Mouse (Mus musculus): ENCODE results near the gene Tvp23a. TPM values are rescaled to one million over a fixed set of nuclear protein-coding genes. Genes with fewer than 3 reads are reported as not detected.
A peak's percentile ranks its signal among the peaks of the same experiment; 100 is the strongest.

The Tvp23a gene
- 38.9 and 45.8 TPM in 2 replicates for polyA plus RNA-seq (2014; fragmentation: Nextera tagmentation; extraction: Ambion mirVana)

- Histone ChIP-seq H3K36me3 (ENCODE audit: control insufficient read depth, insufficient read depth, low read length) (no peaks in the 10 kb centered on the region), H3K9ac (ENCODE audit: low read length) (peak within 1 kb of the TSS; percentile 72), H3K4me1 (ENCODE audit: control insufficient read depth, insufficient read depth, low read length) (peaks cover 16% of the 10 kb centered on the region), H3K9me3 (replicated peaks; ENCODE audit: control insufficient read depth, low read length) (no peaks in the 10 kb centered on the region), H3K27ac (ENCODE audit: low read depth, low read length) (peak within 1 kb of the TSS; percentile 83), H3K4me2 (ENCODE audit: low read length) (peak within 1 kb of the TSS; percentile 83), H3K27me3 (replicated peaks; ENCODE audit: control insufficient read depth, insufficient read depth, low read length) (no peaks in the 10 kb centered on the region), H3K4me3 (ENCODE audit: low read depth, low read length) (peak within 1 kb of the TSS; percentile 57)
- DNase-seq (ENCODE audit: low spot score) = peak; percentile 96
- WGBS = under 1% methylated on average over 12 of the region's 12 CpGs
- peak; percentile 99 for ATAC-seq
These were observed at the start of gene Tvp23a for GRCm38 (mm10) chr16:10447264-10447594. TSS of gene Tvp23a (minus strand) at chr16:10447362.

- Histone ChIP-seq H3K27ac (ENCODE audit: low read depth, low read length) (no peak overlapping the region), H3K9me3 (replicated peaks; ENCODE audit: control insufficient read depth, low read length) (no peaks in the 10 kb centered on the region), H3K9ac (ENCODE audit: low read length) (no peak overlapping the region), H3K27me3 (replicated peaks; ENCODE audit: control insufficient read depth, insufficient read depth, low read length) (no peaks in the 10 kb centered on the region), H3K4me2 (ENCODE audit: low read length) (no peak overlapping the region), H3K4me3 (ENCODE audit: low read depth, low read length) (no peak overlapping the region), H3K4me1 (ENCODE audit: control insufficient read depth, insufficient read depth, low read length) (no peaks in the 10 kb centered on the region), H3K36me3 (ENCODE audit: control insufficient read depth, insufficient read depth, low read length) (no peaks in the 10 kb centered on the region)
- no peak for ATAC-seq
- DNase-seq (ENCODE audit: low spot score) = no peak
- 79% methylated on average over 2 of the region's 2 CpGs for WGBS
These were observed 48.7 kb upstream of the Tvp23a start for GRCm38 (mm10) chr16:10495824-10496298.

- ATAC-seq = no peak
- Histone ChIP-seq H3K4me2 (ENCODE audit: low read length) (no peak overlapping the region), H3K27me3 (replicated peaks; ENCODE audit: control insufficient read depth, insufficient read depth, low read length) (no peaks in the 10 kb centered on the region), H3K9me3 (replicated peaks; ENCODE audit: control insufficient read depth, low read length) (no peaks in the 10 kb centered on the region), H3K4me1 (ENCODE audit: control insufficient read depth, insufficient read depth, low read length) (no peaks in the 10 kb centered on the region), H3K9ac (ENCODE audit: low read length) (no peak overlapping the region), H3K4me3 (ENCODE audit: low read depth, low read length) (no peak overlapping the region), H3K27ac (ENCODE audit: low read depth, low read length) (no peak overlapping the region), H3K36me3 (ENCODE audit: control insufficient read depth, insufficient read depth, low read length) (no peaks in the 10 kb centered on the region)
- no peak for DNase-seq (ENCODE audit: low spot score)
- WGBS = 83% methylated on average over 3 of the region's 3 CpGs
These were observed 45.4 kb upstream of the Tvp23a start for GRCm38 (mm10) chr16:10492587-10492986.

GRCm38 (mm10) chr16:10491716-10492115, 44.6 kb upstream of the Tvp23a start:
- Histone ChIP-seq H3K9ac (ENCODE audit: low read length) (no peak overlapping the region), H3K4me1 (ENCODE audit: control insufficient read depth, insufficient read depth, low read length) (no peaks in the 10 kb centered on the region), H3K27ac (ENCODE audit: low read depth, low read length) (no peak overlapping the region), H3K27me3 (replicated peaks; ENCODE audit: control insufficient read depth, insufficient read depth, low read length) (no peaks in the 10 kb centered on the region), H3K4me3 (ENCODE audit: low read depth, low read length) (no peak overlapping the region), H3K36me3 (ENCODE audit: control insufficient read depth, insufficient read depth, low read length) (no peaks in the 10 kb centered on the region), H3K9me3 (replicated peaks; ENCODE audit: control insufficient read depth, low read length) (no peaks in the 10 kb centered on the region), H3K4me2 (ENCODE audit: low read length) (no peak overlapping the region)
- 86% methylated on average over 4 of the region's 4 CpGs for WGBS
- DNase-seq (ENCODE audit: low spot score) (no peak), ATAC-seq (no peak)

- Histone ChIP-seq H3K9me3 (replicated peaks; ENCODE audit: control insufficient read depth, low read length) (no peaks in the 10 kb centered on the region), H3K36me3 (ENCODE audit: control insufficient read depth, insufficient read depth, low read length) (no peaks in the 10 kb centered on the region), H3K4me2 (ENCODE audit: low read length) (no peak overlapping the region), H3K4me1 (ENCODE audit: control insufficient read depth, insufficient read depth, low read length) (no peaks in the 10 kb centered on the region), H3K4me3 (ENCODE audit: low read depth, low read length) (no peak overlapping the region), H3K27me3 (replicated peaks; ENCODE audit: control insufficient read depth, insufficient read depth, low read length) (no peaks in the 10 kb centered on the region), H3K27ac (ENCODE audit: low read depth, low read length) (no peak overlapping the region), H3K9ac (ENCODE audit: low read length) (no peak overlapping the region)
- WGBS = 89% methylated on average over 18 of the region's 18 CpGs
- no peak for DNase-seq (ENCODE audit: low spot score)
- no peak for ATAC-seq
These were observed 43.5 kb upstream of the Tvp23a start for GRCm38 (mm10) chr16:10490503-10491150.

- WGBS = 23% methylated on average over 12 of the region's 14 CpGs
- Histone ChIP-seq H3K9me3 (replicated peaks; ENCODE audit: control insufficient read depth, low read length) (no peaks in the 10 kb centered on the region), H3K4me1 (ENCODE audit: control insufficient read depth, insufficient read depth, low read length) (no peaks in the 10 kb centered on the region), H3K4me3 (ENCODE audit: low read depth, low read length) (no peak overlapping the region), H3K9ac (ENCODE audit: low read length) (no peak overlapping the region), H3K27ac (ENCODE audit: low read depth, low read length) (no peak overlapping the region), H3K27me3 (replicated peaks; ENCODE audit: control insufficient read depth, insufficient read depth, low read length) (no peaks in the 10 kb centered on the region), H3K4me2 (ENCODE audit: low read length) (peak overlapping the region; percentile 29; the same call in 1 of the 2 replicates), H3K36me3 (ENCODE audit: control insufficient read depth, insufficient read depth, low read length) (no peaks in the 10 kb centered on the region)
- ATAC-seq (no peak), DNase-seq (ENCODE audit: low spot score) (no peak)
These were observed 42.8 kb upstream of the Tvp23a start for GRCm38 (mm10) chr16:10489904-10490457.

GRCm38 (mm10) chr16:10489483-10489882, 42.3 kb upstream of the Tvp23a start:
- no peaks in the 10 kb centered on the region for H3K9me3 ChIP-seq (replicated peaks; ENCODE audit: control insufficient read depth, low read length)
- H3K9ac ChIP-seq (ENCODE audit: low read length) = no peak overlapping the region
- H3K4me1 ChIP-seq (ENCODE audit: control insufficient read depth, insufficient read depth, low read length) = no peaks in the 10 kb centered on the region
- no peaks in the 10 kb centered on the region for H3K27me3 ChIP-seq (replicated peaks; ENCODE audit: control insufficient read depth, insufficient read depth, low read length)
- H3K4me2 ChIP-seq (ENCODE audit: low read length) = peak overlapping the region; percentile 29; the same call in 1 of the 2 replicates
- no peak overlapping the region for H3K27ac ChIP-seq (ENCODE audit: low read depth, low read length)
- no peak overlapping the region for H3K4me3 ChIP-seq (ENCODE audit: low read depth, low read length)
- DNase-seq (ENCODE audit: low spot score) = no peak
- no peak for ATAC-seq
- H3K36me3 ChIP-seq (ENCODE audit: control insufficient read depth, insufficient read depth, low read length) = no peaks in the 10 kb centered on the region
- WGBS = 7% methylated on average over 9 of the region's 9 CpGs

GRCm38 (mm10) chr16:10488769-10489481, 41.8 kb upstream of the Tvp23a start:
- no peak overlapping the region for H3K9ac ChIP-seq (ENCODE audit: low read length)
- no peak overlapping the region for H3K4me3 ChIP-seq (ENCODE audit: low read depth, low read length)
- no peaks in the 10 kb centered on the region for H3K9me3 ChIP-seq (replicated peaks; ENCODE audit: control insufficient read depth, low read length)
- H3K27me3 ChIP-seq (replicated peaks; ENCODE audit: control insufficient read depth, insufficient read depth, low read length) = no peaks in the 10 kb centered on the region
- ATAC-seq = no peak
- H3K27ac ChIP-seq (ENCODE audit: low read depth, low read length) = no peak overlapping the region
- H3K4me2 ChIP-seq (ENCODE audit: low read length) = no peak overlapping the region
- H3K4me1 ChIP-seq (ENCODE audit: control insufficient read depth, insufficient read depth, low read length) = no peaks in the 10 kb centered on the region
- no peaks in the 10 kb centered on the region for H3K36me3 ChIP-seq (ENCODE audit: control insufficient read depth, insufficient read depth, low read length)
- WGBS = 86% methylated on average over 7 of the region's 7 CpGs
- DNase-seq (ENCODE audit: low spot score) = no peak

Data from forebrain, embryonic 14.5 days (tissue).